Mouse (Mus musculus) forebrain, postnatal 0 days (tissue): ENCODE measurements around the gene Unc5a. TPM values are rescaled to one million over a fixed set of nuclear protein-coding genes. Genes with fewer than 3 reads are reported as not detected.

Experiments
- ATAC-seq: fragments of 200-750 bp; cut with Nextera tagmentation; 2 replicates; pipeline ENCODE4 v1.8.0; 2017; ENCODE audit warnings: mild to moderate bottlenecking, moderate library complexity
- DNase-seq: peaks from one replicate; pipeline ENCODE4 v3.0.0-alpha.2; 2015
- H3K27ac ChIP-seq: fragments of 300-500 bp; sonication (generic); 2 replicates; pipeline ENCODE4 v1.5.1; 2014; ENCODE audit warnings: low read depth, mild to moderate bottlenecking, antibody characterized with exemption, low read length, moderate library complexity, mixed read lengths
- H3K27me3 ChIP-seq: fragments of 300-500 bp; sonication (generic); 2 replicates; pipeline ENCODE4 v1.6.1; 2014; ENCODE audit warnings: mild to moderate bottlenecking, low read length, mixed read lengths; ENCODE audit not compliant: insufficient read depth
- H3K36me3 ChIP-seq: fragments of 300-500 bp; sonication (generic); 2 replicates; pipeline ENCODE4 v1.6.1; 2014; ENCODE audit warnings: mild to moderate bottlenecking, moderate library complexity; ENCODE audit not compliant: insufficient read depth
- H3K4me1 ChIP-seq: fragments of 300-500 bp; sonication (generic); 2 replicates; pipeline ENCODE4 v1.6.1; 2014; ENCODE audit warnings: antibody characterized with exemption; ENCODE audit not compliant: insufficient read depth
- H3K4me2 ChIP-seq: fragments of 300-500 bp; sonication (generic); 2 replicates; pipeline ENCODE4 v1.6.1; 2014; ENCODE audit warnings: low read depth, mild to moderate bottlenecking, moderate library complexity
- H3K4me3 ChIP-seq: fragments of 300-500 bp; sonication (generic); 2 replicates; pipeline ENCODE4 v1.5.1; 2014; ENCODE audit warnings: low read depth, low read length, mixed read lengths
- H3K9ac ChIP-seq: fragments of 300-500 bp; sonication (generic); 2 replicates; pipeline ENCODE4 v1.6.1; 2014; ENCODE audit warnings: mild to moderate bottlenecking
- H3K9me3 ChIP-seq: fragments of 300-500 bp; sonication (generic); 2 replicates; pipeline ENCODE4 v1.6.1; 2016; ENCODE audit warnings: low read length
- CTCF ChIP-seq: sonication (generic); IDR thresholded peaks from 2 replicates; pipeline ENCODE4 v1.5.1; 2016; ENCODE audit warnings: antibody characterized with exemption, control low read depth, low read depth
- WGBS: fragments of 180-500 bp; shearing (Covaris S2); extraction: QIAGEN DNeasy Blood & Tissue Kit; methylation state at CpG from one replicate; pipeline ENCODE4 v1.1.7; 2014; 5-methylcytosine and 5-hydroxymethylcytosine counted together
- polyA plus RNA-seq: library from polyadenylated mRNA; unstranded; fragments of >200 nt; fragmentation: Nextera tagmentation; extraction: Ambion mirVana; gene quantifications from 2 replicates; pipeline ENCODE4 v1.2.1, GENCODE M21; 2015
- total RNA-seq: library from RNA; depleted of rRNA; stranded (reverse); fragments of >200 nt; gene quantifications from 2 replicates; pipeline ENCODE4 v1.2.3, GENCODE M21; 2014; rRNA removed

Gene Unc5a
- total RNA-seq (27.5 and 46.1 TPM in 2 replicates), polyA plus RNA-seq (19.8 and 22.5 TPM in 2 replicates)

DNA sequence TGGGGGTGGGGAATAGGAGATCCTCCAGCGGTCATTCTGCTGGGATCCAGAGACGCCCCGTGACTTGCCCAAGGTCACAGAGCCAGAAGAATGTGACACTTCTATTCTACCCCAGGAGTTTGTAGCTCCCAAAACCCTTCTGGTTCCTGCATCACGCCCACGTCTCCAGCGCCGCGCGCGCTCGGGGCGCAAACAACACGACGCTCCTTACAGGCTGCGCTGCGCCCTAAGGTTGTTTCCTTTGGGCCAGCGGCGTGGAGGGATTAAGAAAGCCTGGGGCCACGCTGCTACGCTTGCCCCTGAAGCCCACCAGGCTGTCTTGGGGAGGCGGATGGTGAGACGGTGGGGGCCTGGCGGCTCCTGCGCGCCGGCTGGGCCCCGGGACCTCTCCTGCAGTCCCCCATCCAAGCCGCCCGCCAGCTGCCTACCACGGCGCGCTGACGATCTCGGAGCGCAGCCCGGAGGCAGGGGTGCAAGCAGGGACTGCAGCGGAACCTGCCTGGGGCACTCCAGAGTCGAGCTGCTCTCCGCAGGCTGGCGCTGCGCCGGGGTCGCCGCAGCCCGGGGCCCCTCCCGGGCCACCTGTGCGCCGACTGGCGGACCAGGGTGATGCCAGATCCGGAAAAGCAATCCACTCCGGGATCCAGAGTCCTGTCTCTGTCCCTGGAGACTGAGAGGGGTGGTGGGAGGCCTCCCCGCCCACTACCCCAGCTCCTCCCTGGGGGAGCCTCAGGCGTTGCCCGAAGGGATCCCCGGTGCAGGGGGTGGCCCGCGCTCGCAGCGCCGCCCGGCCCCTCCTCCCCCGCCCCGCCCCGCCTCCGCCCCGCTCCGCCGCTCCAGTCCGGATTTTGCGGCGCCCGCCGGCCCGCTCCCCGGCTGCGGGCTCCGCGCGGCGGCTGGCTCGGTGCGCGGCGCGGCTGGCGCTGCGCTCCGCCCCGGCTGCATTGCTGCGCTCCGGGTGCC is at the start of gene Unc5a:
Gene Unc5a (plus strand): TSS at position 881 of the 963 bp plus-strand sequence.
- peak within 1 kb of the TSS; percentile 85 for H3K4me2 ChIP-seq
- H3K9me3 ChIP-seq: no peaks in the 10 kb centered on the region
- TF ChIP-seq CTCF: peak; percentile 31
- WGBS: 3% methylated on average over 67 of the region's 91 CpGs
- peak within 1 kb of the TSS; percentile 88 for H3K27ac ChIP-seq
- H3K36me3 ChIP-seq: no peaks in the 10 kb centered on the region
- ATAC-seq (peak; percentile 83), DNase-seq (peak; percentile 90)
- peak within 1 kb of the TSS; percentile 84 for H3K9ac ChIP-seq
- peak within 1 kb of the TSS; percentile 74 for H3K4me3 ChIP-seq
- no peaks in the 10 kb centered on the region; the same call in 1 of the 2 replicates for H3K27me3 ChIP-seq
- peaks cover 26% of the 10 kb centered on the region for H3K4me1 ChIP-seq

DNA sequence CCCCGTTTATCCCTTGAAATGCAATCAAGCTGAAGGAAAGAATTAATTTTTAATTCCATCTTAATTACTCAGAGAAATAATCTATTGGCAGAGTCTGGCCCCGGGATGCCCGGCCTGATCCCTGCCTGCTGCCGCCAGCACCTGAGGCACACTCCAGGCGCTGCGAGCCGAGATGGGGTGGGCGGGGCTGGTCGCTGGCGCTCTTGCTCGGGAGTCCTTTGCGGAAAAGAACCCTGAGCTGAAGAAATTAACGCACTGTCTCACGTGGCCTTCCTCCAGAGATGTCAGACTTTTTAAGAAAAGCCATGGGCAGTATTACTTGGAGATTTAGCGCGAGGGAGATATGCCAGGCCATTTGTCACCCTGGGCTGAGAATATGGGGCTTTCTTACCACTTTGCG is 37.2 kb upstream of the Unc5a start:
- Histone ChIP-seq H3K9ac (peak overlapping the region; percentile 6; the same call in 1 of the 2 replicates), H3K4me1 (peaks cover 6% of the 10 kb centered on the region; the same call in 1 of the 2 replicates), H3K27me3 (no peaks in the 10 kb centered on the region), H3K4me3 (no peak overlapping the region), H3K4me2 (peak overlapping the region; percentile 30), H3K9me3 (no peaks in the 10 kb centered on the region), H3K27ac (no peak overlapping the region), H3K36me3 (no peaks in the 10 kb centered on the region)
- no peak for DNase-seq
- TF ChIP-seq CTCF: no peak
- no peak for ATAC-seq
- WGBS: 3% methylated on average over 17 of the region's 17 CpGs

- DNase-seq (peak; percentile 15), ATAC-seq (no peak; the same call in 1 of the 2 replicates)
- Histone ChIP-seq H3K9ac (no peak overlapping the region), H3K4me1 (peaks cover 6% of the 10 kb centered on the region; the same call in 1 of the 2 replicates), H3K27ac (no peak overlapping the region), H3K4me3 (no peak overlapping the region), H3K36me3 (no peaks in the 10 kb centered on the region), H3K9me3 (no peaks in the 10 kb centered on the region), H3K27me3 (no peaks in the 10 kb centered on the region), H3K4me2 (no peak overlapping the region)
- TF ChIP-seq CTCF: no peak
- 11% methylated on average over 16 of the region's 16 CpGs for WGBS
Observed at GRCm38 (mm10) chr13:54912894-54913621, 36.2 kb upstream of the Unc5a start.

DNA sequence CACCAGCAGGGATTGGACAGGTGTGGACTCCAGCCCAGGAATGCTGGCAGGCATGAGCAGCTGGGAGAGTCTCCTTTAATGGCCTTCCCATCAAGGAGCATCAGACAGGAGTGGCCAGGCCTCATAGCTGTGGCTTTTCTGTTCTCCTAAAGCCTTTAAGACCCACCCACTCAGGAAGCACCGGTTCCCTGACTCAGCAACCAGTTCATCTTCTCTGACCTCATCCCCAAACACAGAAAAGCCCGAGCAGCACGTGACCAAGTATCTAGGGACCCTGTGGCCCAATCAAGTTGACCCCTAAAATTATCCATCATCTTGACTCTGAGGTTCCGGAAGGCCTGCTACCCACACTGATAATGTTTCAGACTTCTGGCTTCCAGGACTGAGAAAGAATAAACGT is 32.6 kb upstream of the Unc5a start:
- Histone ChIP-seq H3K27me3 (no peaks in the 10 kb centered on the region), H3K4me3 (no peak overlapping the region), H3K9me3 (no peaks in the 10 kb centered on the region), H3K9ac (no peak overlapping the region), H3K27ac (no peak overlapping the region), H3K36me3 (no peaks in the 10 kb centered on the region), H3K4me1 (peaks cover 6% of the 10 kb centered on the region; the same call in 1 of the 2 replicates), H3K4me2 (no peak overlapping the region)
- 80% methylated on average over 5 of the region's 5 CpGs for WGBS
- no peak for DNase-seq
- ATAC-seq: no peak
- no peak for TF ChIP-seq CTCF

DNA sequence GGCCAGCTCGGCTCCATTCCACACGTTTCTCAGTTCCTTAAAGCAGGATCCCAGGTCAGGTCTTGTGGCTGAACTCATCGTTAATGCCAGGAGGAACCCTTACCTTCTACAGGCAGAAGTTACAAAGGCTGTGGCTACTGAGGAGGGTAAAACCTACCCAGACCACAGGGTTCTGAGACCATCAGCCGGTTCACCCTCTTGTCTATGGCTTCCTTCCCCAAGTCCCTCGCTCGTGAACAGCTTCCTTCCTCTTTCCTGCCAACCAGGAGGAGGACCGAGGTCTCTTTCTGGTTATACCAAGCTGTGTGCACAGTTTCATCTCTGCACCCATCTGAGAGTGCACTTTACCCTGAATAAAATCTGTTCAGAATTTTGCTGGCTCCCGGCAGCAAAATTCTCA is 30.3 kb upstream of the Unc5a start:
- no peak for DNase-seq
- Histone ChIP-seq H3K27ac (no peak overlapping the region), H3K9ac (no peak overlapping the region), H3K9me3 (no peaks in the 10 kb centered on the region), H3K4me2 (no peak overlapping the region), H3K4me3 (no peak overlapping the region), H3K4me1 (no peaks in the 10 kb centered on the region), H3K36me3 (no peaks in the 10 kb centered on the region), H3K27me3 (no peaks in the 10 kb centered on the region)
- no peak for TF ChIP-seq CTCF
- WGBS: 86% methylated on average over 8 of the region's 8 CpGs
- no peak for ATAC-seq

- no peaks in the 10 kb centered on the region for H3K4me1 ChIP-seq
- H3K27me3 ChIP-seq: no peaks in the 10 kb centered on the region
- ATAC-seq: no peak
- no peaks in the 10 kb centered on the region for H3K36me3 ChIP-seq
- WGBS: 33% methylated on average over 5 of the region's 5 CpGs
- no peak overlapping the region for H3K4me2 ChIP-seq
- no peak overlapping the region for H3K9ac ChIP-seq
- H3K27ac ChIP-seq: no peak overlapping the region
- no peak overlapping the region for H3K4me3 ChIP-seq
- no peak for DNase-seq
- no peak for TF ChIP-seq CTCF
- no peaks in the 10 kb centered on the region for H3K9me3 ChIP-seq
Observed at GRCm38 (mm10) chr13:54919666-54920065, 29.5 kb upstream of the Unc5a start.

DNA sequence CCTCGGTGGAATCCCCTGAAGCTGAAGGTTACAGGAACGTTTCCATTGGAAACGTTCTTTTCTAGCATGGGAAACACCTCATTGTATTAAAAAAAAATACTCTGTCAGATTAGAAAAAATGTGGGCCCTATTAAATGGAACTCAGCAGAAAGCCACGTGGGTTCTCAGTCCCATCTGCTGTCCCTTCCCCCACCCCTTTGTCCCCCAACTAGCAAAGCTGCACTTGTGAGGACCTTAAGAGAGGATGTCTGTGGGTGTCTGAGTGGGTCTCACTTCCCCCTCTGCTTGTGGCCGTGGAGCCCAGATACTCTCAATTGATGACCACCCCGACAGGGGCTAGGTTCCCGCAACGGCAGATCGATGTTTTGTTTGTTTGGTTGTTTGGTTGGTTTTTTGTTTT is 27.5 kb upstream of the Unc5a start:
- 71% methylated on average over 9 of the region's 9 CpGs for WGBS

More for the DNA sequence above, 27.5 kb upstream of the Unc5a start:
- ATAC-seq (no peak), DNase-seq (no peak)
- no peak overlapping the region for H3K9ac ChIP-seq
- H3K4me1 ChIP-seq: no peaks in the 10 kb centered on the region
- H3K27me3 ChIP-seq: no peaks in the 10 kb centered on the region
- no peak overlapping the region for H3K4me2 ChIP-seq
- no peak overlapping the region for H3K27ac ChIP-seq
- no peak for TF ChIP-seq CTCF
- H3K36me3 ChIP-seq: no peaks in the 10 kb centered on the region
- no peaks in the 10 kb centered on the region for H3K9me3 ChIP-seq
- H3K4me3 ChIP-seq: no peak overlapping the region
